Mouse (Mus musculus): ENCODE data around the gene Ces4a.
"Not testable (repeated sequence)": the region's sequence is repeated elsewhere in the genome, so short reads cannot be mapped to it uniquely, and the experiment has no call there.

- not testable (repeated sequence) for TF ChIP-seq CTCF (IDR thresholded peaks at IDR 0.05; ENCODE audit: borderline replicate concordance, insufficient read depth, low read depth, low read length); POLR2A (IDR thresholded peaks at IDR 0.05; ENCODE audit: borderline replicate concordance, insufficient read depth, low read length)
Measured at GRCm38 (mm10) chr8:105088166-105088565, 43.4 kb upstream of the Ces4a start.
